Mouse (Mus musculus): ENCODE data around the gene Vps13d. TPM values are rescaled to one million over a fixed set of nuclear protein-coding genes. Genes with fewer than 3 reads are reported as not detected.

The Vps13d gene
- polyA plus RNA-seq, 1 experiment from 2014 or later = 6.7 TPM

- H3K27me3 ChIP-seq = no peaks in the 10 kb centered on the region
- H3K9ac ChIP-seq = no peak overlapping the region
- H3K4me3 ChIP-seq = no peak overlapping the region
- H3K36me3 ChIP-seq = no peaks in the 10 kb centered on the region
- no peak overlapping the region for H3K4me2 ChIP-seq
- no peak overlapping the region for H3K27ac ChIP-seq
- ATAC-seq (ENCODE audit: borderline replicate concordance, extremely low read depth, low FRiP score, low TSS enrichment) = no peak
- no peaks in the 10 kb centered on the region for H3K9me3 ChIP-seq
- H3K4me1 ChIP-seq = peaks cover 29% of the 10 kb centered on the region
- WGBS = 68% methylated on average over 5 of the region's 5 CpGs
These were observed 206.2 kb downstream of the Vps13d start for GRCm38 (mm10) chr4:144988443-144989206.

GRCm38 (mm10) chr4:144986016-144986805 is 208.6 kb downstream of the Vps13d start:
- Histone ChIP-seq H3K4me3 (no peak overlapping the region), H3K9me3 (no peaks in the 10 kb centered on the region), H3K27ac (no peak overlapping the region), H3K4me1 (peaks cover 19% of the 10 kb centered on the region), H3K36me3 (no peaks in the 10 kb centered on the region), H3K9ac (no peak overlapping the region), H3K4me2 (no peak overlapping the region), H3K27me3 (no peaks in the 10 kb centered on the region)
- no peak for ATAC-seq (ENCODE audit: borderline replicate concordance, extremely low read depth, low FRiP score, low TSS enrichment)
- WGBS = 79% methylated on average over 7 of the region's 7 CpGs

- Histone ChIP-seq H3K27me3 (no peaks in the 10 kb centered on the region), H3K36me3 (no peaks in the 10 kb centered on the region), H3K4me2 (no peak overlapping the region), H3K4me3 (no peak overlapping the region), H3K4me1 (peaks cover 18% of the 10 kb centered on the region), H3K9me3 (no peaks in the 10 kb centered on the region), H3K27ac (0 out of 2 replicates have a peak overlapping the region, but pooled peaks have one; percentile 30), H3K9ac (no peak overlapping the region)
- 0 out of 2 replicates have a peak, but pooled peaks have one; percentile 41 for ATAC-seq (ENCODE audit: borderline replicate concordance, extremely low read depth, low FRiP score, low TSS enrichment)
- 38% methylated on average over 8 of the region's 8 CpGs for WGBS
These were observed 210.9 kb downstream of the Vps13d start for GRCm38 (mm10) chr4:144983821-144984371.

- no peaks in the 10 kb centered on the region for H3K9me3 ChIP-seq
- H3K27me3 ChIP-seq = no peaks in the 10 kb centered on the region
- no peak overlapping the region for H3K9ac ChIP-seq
- no peak overlapping the region for H3K4me2 ChIP-seq
- H3K4me3 ChIP-seq = no peak overlapping the region
- ATAC-seq (ENCODE audit: borderline replicate concordance, extremely low read depth, low FRiP score, low TSS enrichment) = peak; percentile 29; the same call in 1 of the 2 replicates
- no peaks in the 10 kb centered on the region for H3K36me3 ChIP-seq
- H3K4me1 ChIP-seq = peaks cover 20% of the 10 kb centered on the region
- 50% methylated on average over 8 of the region's 8 CpGs for WGBS
- H3K27ac ChIP-seq = 0 out of 2 replicates have a peak overlapping the region, but pooled peaks have one; percentile 30
These were observed 211.5 kb downstream of the Vps13d start for GRCm38 (mm10) chr4:144983228-144983744.

- Histone ChIP-seq H3K36me3 (no peaks in the 10 kb centered on the region), H3K4me2 (no peak overlapping the region), H3K27me3 (no peaks in the 10 kb centered on the region), H3K4me3 (no peak overlapping the region), H3K27ac (no peak overlapping the region), H3K4me1 (peaks cover 23% of the 10 kb centered on the region), H3K9me3 (no peaks in the 10 kb centered on the region), H3K9ac (no peak overlapping the region)
- ATAC-seq (ENCODE audit: borderline replicate concordance, extremely low read depth, low FRiP score, low TSS enrichment) = no peak
- 45% methylated on average over 8 of the region's 8 CpGs for WGBS
These were observed 213.8 kb downstream of the Vps13d start for GRCm38 (mm10) chr4:144980811-144981551.

GRCm38 (mm10) chr4:144980110-144980509 is 214.7 kb downstream of the Vps13d start:
- WGBS = 53% methylated on average over 2 of the region's 2 CpGs
- no peak for ATAC-seq (ENCODE audit: borderline replicate concordance, extremely low read depth, low FRiP score, low TSS enrichment)
- Histone ChIP-seq H3K4me1 (peaks cover 23% of the 10 kb centered on the region), H3K9me3 (no peaks in the 10 kb centered on the region), H3K27me3 (no peaks in the 10 kb centered on the region), H3K9ac (no peak overlapping the region), H3K27ac (no peak overlapping the region), H3K36me3 (no peaks in the 10 kb centered on the region), H3K4me3 (no peak overlapping the region), H3K4me2 (no peak overlapping the region)

- no peak overlapping the region for H3K9ac ChIP-seq
- H3K4me2 ChIP-seq = no peak overlapping the region
- no peak overlapping the region for H3K4me3 ChIP-seq
- H3K4me1 ChIP-seq = 0 out of 2 replicates have a peak, but pooled peaks cover 7% of the 10 kb centered on the region
- H3K9me3 ChIP-seq = no peaks in the 10 kb centered on the region
- H3K36me3 ChIP-seq = no peaks in the 10 kb centered on the region
- WGBS = 84% methylated on average over 6 of the region's 6 CpGs
- ATAC-seq (ENCODE audit: borderline replicate concordance, extremely low read depth, low FRiP score, low TSS enrichment) = no peak
- H3K27me3 ChIP-seq = no peaks in the 10 kb centered on the region
- no peak overlapping the region for H3K27ac ChIP-seq
These were observed 216.8 kb downstream of the Vps13d start for GRCm38 (mm10) chr4:144978039-144978438.

- 71% methylated on average over 1 of the region's 1 CpGs for WGBS
- no peak for ATAC-seq (ENCODE audit: borderline replicate concordance, extremely low read depth, low FRiP score, low TSS enrichment)
- Histone ChIP-seq H3K4me1 (0 out of 2 replicates have a peak, but pooled peaks cover 7% of the 10 kb centered on the region), H3K4me3 (no peak overlapping the region), H3K36me3 (no peaks in the 10 kb centered on the region), H3K9me3 (no peaks in the 10 kb centered on the region), H3K4me2 (no peak overlapping the region), H3K9ac (no peak overlapping the region), H3K27ac (no peak overlapping the region), H3K27me3 (no peaks in the 10 kb centered on the region)
These were observed 217.7 kb downstream of the Vps13d start for GRCm38 (mm10) chr4:144977057-144977456.

GRCm38 (mm10) chr4:144975505-144975904 is 219.3 kb downstream of the Vps13d start:
- Histone ChIP-seq H3K27me3 (no peaks in the 10 kb centered on the region), H3K4me3 (no peak overlapping the region), H3K36me3 (no peaks in the 10 kb centered on the region), H3K9ac (no peak overlapping the region), H3K4me1 (0 out of 2 replicates have a peak, but pooled peaks cover 5% of the 10 kb centered on the region), H3K27ac (no peak overlapping the region), H3K9me3 (no peaks in the 10 kb centered on the region), H3K4me2 (no peak overlapping the region)
- ATAC-seq (ENCODE audit: borderline replicate concordance, extremely low read depth, low FRiP score, low TSS enrichment) = no peak
- WGBS = 71% methylated on average over 2 of the region's 2 CpGs

GRCm38 (mm10) chr4:144974458-144974857 is 220.3 kb downstream of the Vps13d start:
- H3K27ac ChIP-seq = no peak overlapping the region
- H3K9ac ChIP-seq = no peak overlapping the region
- no peak overlapping the region for H3K4me2 ChIP-seq
- no peaks in the 10 kb centered on the region for H3K9me3 ChIP-seq
- H3K4me3 ChIP-seq = no peak overlapping the region
- H3K36me3 ChIP-seq = no peaks in the 10 kb centered on the region
- no peaks in the 10 kb centered on the region for H3K27me3 ChIP-seq
- WGBS = 75% methylated on average over 3 of the region's 3 CpGs
- H3K4me1 ChIP-seq = 0 out of 2 replicates have a peak, but pooled peaks cover 6% of the 10 kb centered on the region
- ATAC-seq (ENCODE audit: borderline replicate concordance, extremely low read depth, low FRiP score, low TSS enrichment) = no peak
